Mouse (Mus musculus) spleen, embryonic (tissue): ENCODE measurements around the gene Zfp69.

Source experiments
- CTCF ChIA-PET: fragments of 350-600 bp; sonication (Branson Sonifier 250); formaldehyde crosslinking; loops from one replicate; lab custom pipeline; 2022; lab: Charles Lee

Gene Zfp69

DNA sequence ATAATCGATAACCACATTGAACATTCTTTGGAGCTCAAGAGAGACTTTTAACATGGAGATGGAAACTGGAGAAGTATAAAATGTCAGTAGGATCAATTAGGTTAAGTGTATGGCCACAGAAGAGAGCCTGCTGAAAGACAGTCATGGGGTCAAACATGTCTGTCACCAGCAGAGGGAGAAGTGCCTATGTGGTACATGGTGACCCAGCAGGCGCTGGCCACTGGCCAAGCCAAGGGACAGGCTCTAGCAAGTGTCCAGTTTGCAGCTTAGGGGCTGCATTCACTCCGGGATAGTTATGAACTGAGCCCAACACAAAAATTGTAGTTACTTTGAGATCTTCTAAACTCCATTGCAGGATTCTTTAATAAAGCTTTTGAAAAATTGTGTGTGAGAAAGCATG, 22.8 kb downstream of the Zfp69 start:
- CTCF ChIA-PET: interaction anchor here (0.6 to 1.0 kb wide), 2 partner anchors 21 to 1771 kb away, joined by 3 to 4 read pairs; no protein-coding TSS in a partner anchor

DNA sequence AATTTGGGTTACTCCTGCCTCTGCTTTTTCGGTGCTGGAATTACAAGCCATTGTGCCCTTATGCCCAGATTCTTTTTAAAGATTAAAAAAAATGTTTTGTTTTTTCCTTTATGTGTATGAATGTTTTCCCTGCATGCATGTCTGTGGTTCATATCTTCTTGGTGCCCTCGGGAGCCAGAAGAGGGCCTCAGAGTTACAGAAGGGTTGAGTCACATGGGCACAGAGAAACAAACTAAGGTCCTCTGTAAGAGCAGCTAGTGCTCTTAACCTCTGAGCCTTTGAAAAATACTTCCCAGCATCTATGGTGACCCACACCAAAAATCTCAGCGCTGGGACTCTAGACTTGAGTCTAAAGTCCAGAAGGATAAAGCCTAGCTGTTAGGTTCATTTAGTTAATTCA, 26.1 kb downstream of the Zfp69 start:
- CTCF ChIA-PET: interaction anchor here (1.2 kb wide), 1 partner anchor 26 kb away, joined by 3 read pairs; the partner anchor contains the start of gene Zfp69

DNA sequence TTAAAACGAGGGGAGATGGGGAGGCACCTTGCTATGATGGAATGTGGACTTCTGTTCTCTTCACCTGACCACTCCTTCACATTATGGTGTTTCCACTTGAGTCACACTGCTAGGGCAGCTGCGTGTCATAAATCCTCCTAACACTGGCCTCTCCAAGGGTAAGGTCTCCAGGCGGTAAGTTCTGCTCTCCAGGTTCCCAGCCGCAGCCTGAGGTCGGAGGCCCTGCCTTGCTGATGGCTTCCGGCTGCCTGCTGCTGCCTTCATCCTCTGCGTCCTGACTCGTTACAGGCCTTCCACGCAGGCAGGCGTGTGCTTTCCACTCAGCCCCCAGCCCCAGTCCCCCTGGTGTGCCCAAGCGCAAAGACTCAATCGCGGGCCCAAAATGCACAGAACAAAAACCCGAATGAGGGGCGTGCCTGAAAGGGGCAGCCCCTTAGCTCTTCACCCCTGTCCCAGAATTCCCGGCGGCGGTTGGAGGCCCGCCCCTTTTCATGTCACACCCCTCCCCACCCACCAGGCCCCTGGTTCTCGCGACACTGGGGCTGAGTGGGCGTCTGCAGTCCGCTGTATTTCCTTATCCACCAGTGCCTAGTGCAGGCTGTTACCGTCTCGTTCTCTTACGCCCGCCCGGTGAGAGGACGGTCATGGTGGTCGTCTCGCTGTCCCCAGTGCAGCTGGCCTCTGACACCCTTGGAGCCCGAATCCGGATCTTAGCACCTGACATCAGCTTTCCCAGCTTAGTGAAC, 26.8 kb downstream of the Zfp69 start, which contains the start of gene Exo5:
Gene Exo5, minus strand, starts transcription at position 464 of the 746 bp plus-strand sequence.
- CTCF ChIA-PET: interaction anchor here (1.2 kb wide), 1 partner anchor 27 kb away, joined by 3 read pairs; the partner anchor contains the start of gene Zfp69

DNA sequence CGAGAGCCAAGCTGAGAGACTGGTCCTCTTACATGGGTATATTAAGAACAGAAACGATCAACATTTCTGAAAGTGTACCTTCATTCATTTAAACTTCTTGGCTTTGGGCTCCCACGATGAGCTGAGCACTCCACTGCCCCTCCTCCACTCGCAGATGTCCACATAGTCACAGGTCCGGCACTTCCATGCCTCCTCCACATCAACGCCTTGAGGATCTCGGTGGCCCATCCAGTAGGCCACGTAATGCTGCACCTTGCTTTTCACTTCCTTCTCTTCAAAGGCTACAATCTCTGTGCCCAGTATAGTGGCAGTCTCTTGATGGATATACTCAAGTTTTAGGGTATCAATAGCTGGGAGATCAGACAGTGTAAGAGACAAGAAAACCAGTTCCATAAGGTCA, 30.0 kb downstream of the Zfp69 start:
- CTCF ChIA-PET: no interaction called here

- CTCF ChIA-PET: no interaction called here
Measured at GRCm38 (mm10) chr4:120914501-120914900, 37.0 kb downstream of the Zfp69 start.

- CTCF ChIA-PET: interaction anchor here (0.6 kb wide), 1 partner anchor 102 kb away, joined by 5 read pairs; no protein-coding TSS in a partner anchor
Measured at GRCm38 (mm10) chr4:120913861-120914260, 37.6 kb downstream of the Zfp69 start.

- CTCF ChIA-PET: interaction anchor here (0.6 kb wide), 1 partner anchor 103 kb away, joined by 5 read pairs; no protein-coding TSS in a partner anchor
Measured at GRCm38 (mm10) chr4:120913443-120913842, 38.1 kb downstream of the Zfp69 start.

- CTCF ChIA-PET: no interaction called here
Measured at GRCm38 (mm10) chr4:120912866-120913265, 38.6 kb downstream of the Zfp69 start.

DNA sequence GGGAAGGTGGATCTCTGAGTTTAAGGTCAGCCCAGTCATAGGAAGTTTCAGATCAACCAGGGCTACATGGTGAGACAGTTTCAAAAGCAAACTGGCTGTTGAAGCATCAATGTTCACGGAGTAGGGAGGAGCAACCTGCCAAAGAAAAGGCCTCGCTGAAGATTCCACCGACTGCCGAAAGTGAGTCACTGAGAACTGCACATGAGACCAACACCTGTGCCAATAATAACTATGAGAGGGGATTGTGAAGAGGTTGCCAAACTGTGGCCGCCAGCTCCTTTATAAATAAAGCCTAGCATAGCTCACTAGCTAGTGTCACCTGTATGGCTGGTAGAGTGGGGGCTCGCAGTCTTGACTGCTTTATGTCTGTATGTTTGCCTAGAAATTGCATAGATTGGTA, 40.4 kb downstream of the Zfp69 start:
- CTCF ChIA-PET: no interaction called here

GRCm38 (mm10) chr4:120909558-120910150, 41.8 kb downstream of the Zfp69 start:
- CTCF ChIA-PET: no interaction called here

- CTCF ChIA-PET: no interaction called here
Measured at GRCm38 (mm10) chr4:120905644-120906043, 45.9 kb downstream of the Zfp69 start.

- CTCF ChIA-PET: no interaction called here
Measured at GRCm38 (mm10) chr4:120904533-120904932, 47.0 kb downstream of the Zfp69 start.

DNA sequence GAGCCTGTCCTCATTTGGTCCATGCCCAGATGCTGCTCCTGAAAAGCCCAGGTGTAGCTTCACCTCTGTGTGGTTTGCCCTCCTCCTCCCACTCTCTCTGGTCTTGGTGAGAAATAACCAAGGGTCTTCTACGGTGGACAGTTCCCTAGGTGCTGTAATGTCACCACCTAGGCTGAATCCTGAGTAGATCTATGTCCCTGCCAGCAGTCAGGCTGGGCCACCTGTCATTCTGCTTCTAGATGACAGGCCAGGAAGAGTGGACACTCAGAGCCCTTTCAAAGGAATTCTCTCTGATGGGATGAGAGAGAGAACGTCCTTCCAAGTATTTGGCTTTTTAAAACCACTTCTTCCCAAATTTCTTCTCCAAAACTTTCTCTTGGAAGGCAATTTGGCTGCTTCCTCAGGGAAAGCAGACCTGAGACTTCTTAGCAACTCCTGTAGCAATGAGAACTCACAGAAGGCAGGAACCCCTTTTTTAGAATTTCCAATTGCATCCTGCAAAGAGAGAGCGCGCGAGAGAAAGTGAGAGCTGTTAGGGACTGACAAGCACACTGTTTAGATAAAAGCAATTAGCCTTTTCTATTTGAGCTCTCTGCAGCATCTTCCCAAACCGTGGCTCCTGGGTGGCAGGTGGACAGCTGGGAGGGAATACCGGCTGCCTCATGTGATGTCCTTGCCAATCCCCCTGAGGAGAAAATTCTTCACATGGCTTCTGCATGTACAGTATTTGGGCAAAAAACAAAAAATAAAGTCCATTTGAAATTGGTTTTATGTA, 55.5 kb downstream of the Zfp69 start:
- CTCF ChIA-PET: interaction anchor here (0.5 kb wide), 1 partner anchor 134 kb away, joined by 4 read pairs; no protein-coding TSS in a partner anchor

DNA sequence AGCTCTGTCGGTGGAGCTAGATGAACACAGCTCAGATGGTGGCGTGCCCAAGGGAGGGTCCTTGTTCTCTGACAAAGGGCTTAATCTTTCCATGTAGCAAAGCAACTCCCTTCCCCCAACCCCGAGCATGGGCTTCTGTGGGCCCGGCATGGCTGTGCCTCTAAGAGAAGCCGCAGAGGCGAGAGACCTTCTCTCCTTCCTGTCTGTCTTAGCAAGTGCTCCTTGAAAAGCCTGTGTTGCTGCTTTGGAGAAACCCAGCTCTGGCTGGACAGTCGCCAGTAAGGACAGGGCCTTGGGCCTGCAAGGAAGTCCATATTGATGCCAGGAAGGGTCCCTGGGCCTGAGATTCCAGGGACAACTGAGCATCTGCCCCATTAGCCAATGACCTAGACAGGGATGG, 56.3 kb downstream of the Zfp69 start:
- CTCF ChIA-PET: no interaction called here

- CTCF ChIA-PET: no interaction called here
Measured at GRCm38 (mm10) chr4:120894584-120894983, 56.9 kb downstream of the Zfp69 start.

DNA sequence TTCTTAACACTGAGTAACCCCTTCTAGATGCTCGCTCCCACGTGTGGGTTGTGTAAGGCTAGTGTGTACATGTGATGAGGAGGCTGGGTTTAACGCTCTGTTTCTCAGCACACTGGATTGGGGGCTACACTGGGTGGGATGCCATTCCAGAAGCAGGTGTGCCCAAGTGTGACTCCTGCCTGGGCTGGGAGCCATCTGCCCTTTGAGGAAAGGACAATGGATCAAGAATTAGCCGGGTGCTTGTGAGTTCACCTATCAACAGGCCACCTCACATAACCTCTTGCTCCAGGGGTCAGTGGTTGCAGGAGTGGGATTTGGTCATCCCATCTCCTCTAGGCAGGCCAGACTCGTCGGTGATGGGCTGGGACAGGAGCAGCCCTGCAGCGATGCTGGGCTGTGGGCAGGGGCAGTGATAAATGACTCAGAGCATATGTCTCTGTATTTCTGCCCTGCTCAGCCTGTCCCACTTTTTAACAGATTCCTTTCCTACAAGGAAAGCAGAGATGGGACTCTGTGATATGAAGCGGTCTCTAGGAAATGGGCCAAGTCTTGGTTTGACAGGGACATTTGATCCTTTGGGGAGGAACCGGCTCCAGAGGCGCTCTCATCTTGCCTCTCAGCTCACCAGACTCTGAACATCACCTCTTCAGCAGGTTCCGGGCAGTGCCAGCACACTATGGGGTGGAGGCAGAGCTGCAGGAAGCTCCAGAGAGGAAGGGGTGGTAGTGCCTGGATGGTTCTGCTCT, 57.7 kb downstream of the Zfp69 start:
- CTCF ChIA-PET: no interaction called here

GRCm38 (mm10) chr4:120892516-120892915, 59.0 kb downstream of the Zfp69 start:
- CTCF ChIA-PET: no interaction called here

GRCm38 (mm10) chr4:120891960-120892359, 59.5 kb downstream of the Zfp69 start:
- CTCF ChIA-PET: no interaction called here

DNA sequence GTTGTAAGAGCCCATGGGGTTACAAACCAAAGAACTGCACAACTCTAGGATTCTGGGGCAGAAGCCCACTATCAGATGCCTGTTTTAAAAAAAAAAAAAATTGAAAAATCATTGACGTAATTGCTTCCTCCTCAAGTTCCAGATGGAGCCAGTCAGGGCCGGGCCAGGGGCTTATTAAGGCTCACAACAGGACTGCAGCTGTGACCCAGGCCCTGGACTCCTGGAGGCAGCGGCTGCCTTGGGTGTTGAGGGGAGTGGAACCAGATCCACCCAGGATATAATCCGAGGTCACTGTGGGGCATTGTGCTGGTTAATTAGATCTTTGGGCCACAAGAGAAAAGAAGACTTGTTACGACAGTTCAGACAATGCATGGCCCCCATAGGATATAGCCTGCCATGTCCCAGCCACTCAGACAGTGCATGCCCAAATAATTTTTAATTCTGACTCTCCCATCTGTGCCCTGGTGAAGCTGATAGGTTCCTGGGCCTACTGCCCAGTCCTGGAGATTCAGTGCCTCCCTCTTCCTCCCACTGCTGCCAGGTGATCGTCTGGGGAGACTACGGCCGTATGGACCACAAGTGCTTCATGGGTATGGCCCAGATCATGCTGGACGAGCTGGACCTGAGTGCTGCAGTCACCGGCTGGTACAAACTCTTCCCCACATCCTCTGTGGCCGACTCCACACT, 60.6 kb downstream of the Zfp69 start:
- CTCF ChIA-PET: no interaction called here

- CTCF ChIA-PET: interaction anchor here (0.7 kb wide), 1 partner anchor 1968 kb away, joined by 13 read pairs; no protein-coding TSS in a partner anchor
Measured at GRCm38 (mm10) chr4:120888884-120889283, 62.6 kb downstream of the Zfp69 start.
